Mouse (Mus musculus): ENCODE data around the gene Ankrd22. TPM values are rescaled to one million over a fixed set of nuclear protein-coding genes. Genes with fewer than 3 reads are reported as not detected.
"Not testable (repeated sequence)": the region's sequence is repeated elsewhere in the genome, so short reads cannot be mapped to it uniquely, and the experiment has no call there.

The Ankrd22 gene
- not detected for total RNA-seq (2021)
- long read RNA-seq, experiment 1: 0 reads
- long read RNA-seq, experiment 2: 0 reads

DNA sequence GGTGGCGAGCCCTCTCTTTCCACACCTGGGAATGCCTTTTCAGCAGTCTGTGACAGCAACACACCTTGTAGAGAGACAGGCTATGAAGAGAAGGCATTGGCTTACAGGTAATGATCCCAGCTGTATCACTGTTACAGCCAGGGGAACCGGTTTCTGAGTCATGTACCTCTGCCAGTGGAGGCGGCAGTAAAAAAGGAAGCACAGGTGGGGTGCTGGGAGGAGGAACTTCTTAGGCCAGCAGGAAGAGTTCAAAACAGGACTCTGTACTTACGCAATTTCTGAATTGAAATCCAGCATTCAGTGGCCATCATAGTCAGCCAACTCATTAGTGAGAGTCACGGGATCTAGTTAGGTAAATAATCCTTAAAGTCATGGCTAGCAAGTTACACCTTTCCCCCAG lies at the start of gene Ankrd22:
Ankrd22 (minus strand) TSS at position 163 of the 400 bp plus-strand sequence.
- Histone ChIP-seq H3K4me3 (no peak within 1 kb of the TSS), H3K27ac (no peak within 1 kb of the TSS)
- DNase-seq (ENCODE audit: extremely low spot score in 1 of 2, low spot score in 2 of 2): no peak
- no peak for TF ChIP-seq CTCF (IDR thresholded peaks at IDR 0.05)
- intact Hi-C loops (cut with DNase I): no loop called here

DNA sequence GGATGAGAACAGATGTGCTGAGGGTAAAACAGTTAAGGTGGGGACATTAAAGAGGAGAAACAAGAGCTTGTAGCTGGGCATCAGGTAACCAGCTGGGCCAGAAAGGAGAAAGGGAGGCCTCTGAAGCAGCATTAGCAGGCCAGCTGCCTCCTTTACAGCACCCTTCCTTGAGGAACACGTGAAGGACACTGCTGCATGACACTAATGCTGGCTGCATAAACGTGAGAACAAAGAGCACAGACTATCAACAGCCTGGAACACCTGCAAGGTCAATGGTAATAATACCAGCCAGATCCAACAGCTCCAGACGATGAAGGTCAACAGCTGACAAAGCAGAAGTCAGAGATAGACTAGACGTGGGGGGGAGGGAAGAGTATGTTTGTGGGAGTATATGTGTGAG lies 48.3 kb upstream of the Ankrd22 start:
- Histone ChIP-seq H3K27ac (no peak overlapping the region), H3K4me3 (no peak overlapping the region)
- intact Hi-C loops (cut with DNase I): no loop called here
- no peak for DNase-seq (ENCODE audit: extremely low spot score in 1 of 2, low spot score in 2 of 2)
- no peak for TF ChIP-seq CTCF (IDR thresholded peaks at IDR 0.05)

DNA sequence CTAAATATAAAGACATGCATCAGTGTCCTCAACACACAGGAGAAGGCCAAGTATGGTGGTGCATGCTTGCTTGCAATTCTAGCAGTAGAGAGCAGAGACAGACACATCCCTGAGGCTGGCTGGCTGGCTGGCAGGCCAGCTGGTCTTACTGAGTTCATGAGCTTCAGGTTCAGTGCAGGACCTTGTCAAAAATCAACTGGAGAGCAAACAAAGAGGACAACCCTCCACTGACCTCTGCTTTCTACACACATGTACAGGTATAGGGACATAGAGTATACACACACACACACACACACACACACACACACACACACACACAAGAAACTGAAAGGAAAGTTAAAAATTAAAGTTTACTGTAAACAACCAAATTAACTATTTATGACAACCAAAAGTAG lies 47.4 kb upstream of the Ankrd22 start:
- intact Hi-C loops (cut with DNase I): no loop called here
- Histone ChIP-seq H3K27ac (no peak overlapping the region), H3K4me3 (no peak overlapping the region)
- no peak for TF ChIP-seq CTCF (IDR thresholded peaks at IDR 0.05)
- no peak for DNase-seq (ENCODE audit: extremely low spot score in 1 of 2, low spot score in 2 of 2)

DNA sequence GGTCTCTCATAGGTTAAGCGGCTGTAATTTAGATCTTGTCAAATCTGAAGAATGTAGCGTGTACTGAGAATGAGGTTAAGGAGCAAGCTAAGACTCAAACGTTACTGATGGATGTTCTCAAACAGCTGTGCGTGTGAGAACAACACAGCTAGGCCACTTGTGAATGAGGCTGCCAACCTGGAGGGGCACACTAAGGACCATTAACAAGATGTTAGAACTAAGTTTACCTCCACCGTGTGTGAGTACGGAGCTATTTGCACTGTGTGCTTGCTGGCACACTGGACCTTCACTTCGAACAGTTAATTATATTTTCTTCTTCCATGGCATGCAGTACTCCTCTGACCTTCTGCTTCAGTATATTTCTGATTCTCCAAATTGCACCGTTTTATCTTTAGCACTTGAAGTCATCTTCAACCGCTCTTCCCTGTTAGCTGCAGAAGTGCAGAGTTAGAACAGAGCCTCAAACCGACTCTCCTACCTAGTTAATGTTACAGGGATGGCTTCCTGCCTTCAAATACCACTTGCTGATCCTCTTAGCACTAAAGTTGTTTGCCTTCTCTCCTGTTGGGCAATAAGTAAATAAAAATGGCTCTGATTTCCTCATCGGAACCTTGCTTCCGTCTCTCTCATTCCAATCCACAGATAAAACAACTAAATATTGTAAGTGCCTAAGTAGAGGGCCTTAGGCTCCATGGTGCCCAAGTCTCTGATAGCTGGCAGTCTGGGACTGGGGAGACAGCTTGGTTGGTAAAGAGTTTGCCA lies 46.8 kb upstream of the Ankrd22 start:
- Histone ChIP-seq H3K4me3 (no peak overlapping the region), H3K27ac (no peak overlapping the region)
- no peak for TF ChIP-seq CTCF (IDR thresholded peaks at IDR 0.05)
- no peak for DNase-seq (ENCODE audit: extremely low spot score in 1 of 2, low spot score in 2 of 2)
- intact Hi-C loops (cut with DNase I): no loop called here

DNA sequence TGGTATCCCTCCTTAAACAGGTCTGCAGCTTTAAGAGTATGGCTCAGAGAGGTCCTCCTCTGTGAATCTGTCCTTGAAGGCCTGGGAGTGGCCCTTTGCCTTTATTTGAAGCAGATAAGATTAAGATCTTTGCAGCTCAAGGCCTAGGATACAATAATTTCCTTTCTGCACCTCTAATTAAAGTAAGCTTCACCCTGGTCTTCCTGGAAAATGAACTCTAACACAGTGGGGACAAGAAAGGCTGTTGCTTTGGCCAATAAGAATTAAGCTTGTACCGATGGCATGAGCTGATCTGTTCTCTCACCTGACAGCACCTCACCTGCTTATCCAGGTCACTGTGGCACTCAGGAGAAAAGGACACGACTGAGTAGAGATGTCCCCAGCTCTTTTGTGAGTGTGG lies 45.0 kb upstream of the Ankrd22 start:
- no peak for TF ChIP-seq CTCF (IDR thresholded peaks at IDR 0.05)
- H3K4me3 ChIP-seq: no peak overlapping the region
- H3K27ac ChIP-seq: no peak overlapping the region
- intact Hi-C loops (cut with DNase I): no loop called here
- DNase-seq (ENCODE audit: extremely low spot score in 1 of 2, low spot score in 2 of 2): no peak

DNA sequence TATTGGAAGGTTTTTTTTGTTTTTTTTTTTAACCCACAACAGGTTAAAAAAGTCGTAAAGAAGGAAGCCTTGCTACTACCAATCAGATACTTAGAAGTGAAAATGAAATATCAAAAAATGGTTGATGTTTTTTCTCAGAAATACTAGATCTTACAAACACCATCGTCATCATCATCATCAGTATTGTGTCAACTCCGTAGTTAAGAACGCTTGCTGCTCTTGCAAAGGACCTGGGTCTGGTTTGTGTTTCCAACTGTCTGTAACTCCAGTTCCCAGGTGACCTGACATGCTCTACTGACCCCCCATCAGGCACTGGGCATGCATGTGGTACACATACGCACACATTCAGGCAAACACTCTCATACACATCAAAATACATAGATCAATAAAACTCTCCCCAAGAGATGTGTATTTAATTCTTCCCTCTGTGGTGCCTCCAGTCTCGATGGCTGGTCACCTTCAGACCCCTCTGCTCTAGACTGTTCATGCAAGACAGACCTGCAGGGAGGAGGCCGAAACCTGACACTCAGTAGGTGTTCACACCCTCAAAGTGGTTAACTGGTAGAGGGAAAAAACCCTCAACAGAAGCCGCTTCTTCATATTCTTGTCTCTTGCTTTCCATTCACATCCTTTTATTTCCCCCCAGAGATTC lies 44.2 kb upstream of the Ankrd22 start:
- no peak for TF ChIP-seq CTCF (IDR thresholded peaks at IDR 0.05)
- DNase-seq (ENCODE audit: extremely low spot score in 1 of 2, low spot score in 2 of 2): no peak
- Histone ChIP-seq H3K4me3 (no peak overlapping the region), H3K27ac (no peak overlapping the region)
- intact Hi-C loops (cut with DNase I): no loop called here

DNA sequence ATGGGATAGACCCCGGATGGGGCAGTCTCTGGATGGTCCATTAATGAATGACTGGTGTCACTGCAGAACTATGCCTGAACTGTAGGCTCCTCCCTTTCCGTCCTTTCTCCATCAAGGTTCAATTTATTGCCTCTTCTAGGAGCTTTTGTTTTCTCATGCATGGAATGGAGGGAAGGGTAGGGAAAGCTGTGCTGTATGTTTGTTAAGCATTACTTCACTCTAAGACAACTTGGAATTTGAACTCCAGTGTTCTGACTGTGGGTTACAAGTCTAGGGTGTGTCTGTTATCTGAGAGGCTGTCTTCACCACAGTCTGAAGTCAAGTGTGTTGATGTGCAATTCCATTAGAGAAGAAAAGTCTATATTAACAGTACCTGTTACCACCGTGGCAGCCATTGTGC lies 43.2 kb upstream of the Ankrd22 start:
- H3K27ac ChIP-seq: no peak overlapping the region
- no peak for DNase-seq (ENCODE audit: extremely low spot score in 1 of 2, low spot score in 2 of 2)
- intact Hi-C loops (cut with DNase I): no loop called here
- no peak overlapping the region for H3K4me3 ChIP-seq
- no peak for TF ChIP-seq CTCF (IDR thresholded peaks at IDR 0.05)

DNA sequence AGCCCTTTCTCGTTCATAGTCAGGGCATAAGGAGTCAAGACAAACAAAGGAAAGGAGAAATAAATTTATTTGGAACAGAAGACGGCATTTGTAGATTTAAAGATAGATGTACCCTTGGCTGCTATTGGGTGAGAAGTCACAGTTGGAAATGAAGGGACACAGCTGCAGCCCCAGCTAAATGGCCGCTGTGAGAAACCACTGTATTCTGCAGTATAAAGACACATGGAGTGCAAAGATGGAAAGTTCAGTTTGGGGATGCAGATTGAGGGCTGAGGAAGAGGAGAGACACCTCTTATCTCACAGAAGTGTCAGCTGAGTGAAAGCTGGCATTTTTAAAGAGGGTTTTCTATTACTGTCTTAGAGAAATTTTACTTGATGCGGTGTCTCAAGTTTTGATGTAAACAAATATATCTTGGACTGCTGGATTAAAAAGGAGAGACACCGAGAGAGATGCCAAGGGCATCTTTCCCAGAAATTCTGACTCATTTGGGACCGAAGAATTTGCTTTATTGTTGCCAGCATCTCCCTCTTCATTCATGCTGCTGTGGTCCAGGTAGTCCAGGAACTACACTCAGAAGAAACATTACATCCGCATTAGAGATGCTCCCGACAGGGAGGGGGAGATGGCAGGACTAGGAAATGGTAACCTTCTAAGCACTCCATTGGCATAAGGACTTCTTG lies 41.0 kb upstream of the Ankrd22 start:
- intact Hi-C loops (cut with DNase I): no loop called here
- TF ChIP-seq CTCF (IDR thresholded peaks at IDR 0.05): no peak
- Histone ChIP-seq H3K4me3 (no peak overlapping the region), H3K27ac (no peak overlapping the region)
- DNase-seq (ENCODE audit: extremely low spot score in 1 of 2, low spot score in 2 of 2): no peak

DNA sequence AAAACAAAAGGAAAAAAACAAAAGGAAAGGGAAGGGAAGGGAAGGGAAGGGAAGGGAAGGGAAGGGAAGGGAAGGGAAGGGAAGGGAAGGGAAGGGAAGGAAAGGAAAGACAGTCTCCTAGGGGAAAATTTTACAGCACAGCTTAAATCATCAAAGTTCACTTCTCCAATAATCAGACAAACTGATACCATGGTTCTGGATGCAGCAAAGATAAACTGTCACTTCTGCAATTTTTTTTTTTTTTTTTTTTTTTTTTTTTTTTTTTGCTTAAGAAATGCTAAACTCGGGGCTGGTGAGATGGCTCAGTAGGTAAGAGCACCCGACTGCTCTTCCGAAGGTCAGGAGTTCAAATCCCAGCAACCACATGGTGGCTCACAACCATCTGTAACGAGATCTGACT lies 40.3 kb upstream of the Ankrd22 start:
- H3K27ac ChIP-seq; DNase-seq (ENCODE audit: extremely low spot score in 1 of 2, low spot score in 2 of 2); H3K4me3 ChIP-seq; intact Hi-C loops (cut with DNase I): not testable (repeated sequence)

DNA sequence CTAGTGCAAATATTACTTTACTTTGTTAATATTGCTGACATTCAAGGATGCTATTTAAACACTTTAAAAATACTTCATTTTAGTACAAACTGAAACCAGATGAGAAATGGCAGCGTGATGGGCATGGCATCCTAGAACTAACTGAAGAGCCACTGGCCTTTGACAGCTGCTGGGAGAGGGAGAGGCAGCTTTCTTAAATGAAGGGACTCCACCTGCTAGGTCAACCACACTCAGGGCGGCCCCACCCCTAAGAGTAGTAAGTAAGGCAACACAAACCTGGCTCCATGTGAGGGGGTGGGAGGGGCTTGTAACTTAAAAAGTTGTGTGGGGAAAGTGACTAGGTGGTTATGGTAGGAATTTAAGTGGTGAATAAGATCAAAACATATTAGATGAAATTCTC lies 36.8 kb upstream of the Ankrd22 start:
- Histone ChIP-seq H3K4me3 (no peak overlapping the region), H3K27ac (no peak overlapping the region)
- DNase-seq (ENCODE audit: extremely low spot score in 1 of 2, low spot score in 2 of 2): no peak
- intact Hi-C loops (cut with DNase I): no loop called here
- no peak for TF ChIP-seq CTCF (IDR thresholded peaks at IDR 0.05)

DNA sequence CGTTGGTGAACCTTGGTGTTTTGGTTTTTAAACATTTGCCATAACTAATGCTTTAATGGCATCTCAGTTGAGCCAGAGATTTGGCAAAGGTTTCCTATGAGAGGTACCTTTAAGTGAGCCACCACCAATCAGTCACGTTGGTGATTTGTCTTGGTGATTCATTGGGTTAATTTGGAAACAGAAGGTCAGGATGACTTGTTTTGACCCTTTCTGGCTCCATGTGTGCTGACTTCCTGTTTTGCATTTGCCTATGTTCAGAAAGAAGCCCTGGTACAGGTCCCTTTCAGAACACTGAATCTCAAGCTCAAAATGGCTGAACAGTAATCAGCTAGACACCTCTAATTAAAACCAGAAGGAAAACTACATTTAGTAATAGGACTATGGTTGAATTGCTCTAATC lies 33.6 kb upstream of the Ankrd22 start:
- TF ChIP-seq CTCF (IDR thresholded peaks at IDR 0.05): no peak
- intact Hi-C loops (cut with DNase I): no loop called here
- H3K27ac ChIP-seq: no peak overlapping the region
- DNase-seq (ENCODE audit: extremely low spot score in 1 of 2, low spot score in 2 of 2): no peak
- H3K4me3 ChIP-seq: no peak overlapping the region

DNA sequence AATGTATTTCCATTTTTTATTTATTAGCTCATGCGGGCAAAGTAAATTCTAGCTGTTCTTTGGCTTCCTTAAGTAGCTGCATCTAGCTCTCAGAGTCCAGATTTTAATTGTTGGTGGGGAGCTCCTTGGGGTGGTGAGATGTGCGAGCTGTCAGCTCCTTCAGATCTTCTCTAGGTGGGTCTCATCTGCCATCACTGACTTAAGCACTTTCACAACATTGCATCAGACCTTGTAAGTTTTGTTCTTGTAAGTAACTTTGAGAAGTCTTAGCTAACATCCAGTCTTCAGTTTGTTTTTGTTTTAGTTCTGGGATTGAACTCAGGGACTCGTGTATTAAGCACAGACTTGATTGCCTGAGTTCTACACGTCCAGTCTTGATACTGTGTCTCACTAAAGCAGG lies 33.0 kb upstream of the Ankrd22 start:
- intact Hi-C loops (cut with DNase I): no loop called here
- no peak for TF ChIP-seq CTCF (IDR thresholded peaks at IDR 0.05)
- Histone ChIP-seq H3K4me3 (no peak overlapping the region), H3K27ac (no peak overlapping the region)
- no peak for DNase-seq (ENCODE audit: extremely low spot score in 1 of 2, low spot score in 2 of 2)

All from left cerebral cortex, adult 2 months (tissue).